Mouse (Mus musculus): ENCODE results near the gene Raph1. TPM values are rescaled to one million over a fixed set of nuclear protein-coding genes. Genes with fewer than 3 reads are reported as not detected.

Gene Raph1
- polyA plus RNA-seq, 1 experiment from 2014 or later: 51.7 TPM

GRCm38 (mm10) chr1:60596386-60597320 is 29.7 kb upstream of the Raph1 start:
- Histone ChIP-seq H3K4me2 (no peak overlapping the region), H3K9ac (no peak overlapping the region), H3K4me1 (replicated peaks) (no peaks in the 10 kb centered on the region), H3K9me3 (replicated peaks) (no peaks in the 10 kb centered on the region), H3K27me3 (no peaks in the 10 kb centered on the region), H3K27ac (no peak overlapping the region; the same call in 1 of the 2 replicates), H3K4me3 (no peak overlapping the region), H3K36me3 (no peaks in the 10 kb centered on the region)
- WGBS: 64% methylated on average over 11 of the region's 11 CpGs
- ATAC-seq (replicated peaks; ENCODE audit: insufficient number of reproducible peaks, insufficient read depth, low FRiP score, low read depth): no peak

GRCm38 (mm10) chr1:60593101-60593500 is 26.2 kb upstream of the Raph1 start:
- WGBS: 88% methylated on average over 6 of the region's 6 CpGs
- ATAC-seq (replicated peaks; ENCODE audit: insufficient number of reproducible peaks, insufficient read depth, low FRiP score, low read depth): no peak
- H3K4me3 ChIP-seq: no peak overlapping the region
- H3K9ac ChIP-seq: no peak overlapping the region
- H3K27me3 ChIP-seq: no peaks in the 10 kb centered on the region
- H3K4me1 ChIP-seq (replicated peaks): peaks cover 9% of the 10 kb centered on the region
- no peaks in the 10 kb centered on the region for H3K36me3 ChIP-seq
- no peak overlapping the region for H3K4me2 ChIP-seq
- no peak overlapping the region for H3K27ac ChIP-seq
- H3K9me3 ChIP-seq (replicated peaks): no peaks in the 10 kb centered on the region

GRCm38 (mm10) chr1:60588887-60589629 is 22.2 kb upstream of the Raph1 start:
- no peaks in the 10 kb centered on the region for H3K9me3 ChIP-seq (replicated peaks)
- H3K4me2 ChIP-seq: no peak overlapping the region
- no peaks in the 10 kb centered on the region for H3K36me3 ChIP-seq
- no peak overlapping the region for H3K9ac ChIP-seq
- ATAC-seq (replicated peaks; ENCODE audit: insufficient number of reproducible peaks, insufficient read depth, low FRiP score, low read depth): peak; percentile 70; the same call in 1 of the 2 replicates
- peak overlapping the region; percentile 78 for H3K27ac ChIP-seq
- 30% methylated on average over 4 of the region's 4 CpGs for WGBS
- H3K4me3 ChIP-seq: no peak overlapping the region
- no peaks in the 10 kb centered on the region for H3K27me3 ChIP-seq
- peaks cover 9% of the 10 kb centered on the region for H3K4me1 ChIP-seq (replicated peaks)

- Histone ChIP-seq H3K4me2 (no peak overlapping the region), H3K9ac (no peak overlapping the region), H3K27ac (no peak overlapping the region), H3K36me3 (no peaks in the 10 kb centered on the region), H3K9me3 (replicated peaks) (no peaks in the 10 kb centered on the region), H3K4me1 (replicated peaks) (no peaks in the 10 kb centered on the region), H3K27me3 (no peaks in the 10 kb centered on the region), H3K4me3 (no peak overlapping the region)
- no peak for ATAC-seq (replicated peaks; ENCODE audit: insufficient number of reproducible peaks, insufficient read depth, low FRiP score, low read depth)
- WGBS: 91% methylated on average over 8 of the region's 8 CpGs
Observed at GRCm38 (mm10) chr1:60580990-60581389, 14.1 kb upstream of the Raph1 start.

- Histone ChIP-seq H3K27me3 (no peaks in the 10 kb centered on the region), H3K4me1 (replicated peaks) (no peaks in the 10 kb centered on the region), H3K27ac (no peak overlapping the region), H3K4me2 (no peak overlapping the region), H3K36me3 (no peaks in the 10 kb centered on the region), H3K9ac (no peak overlapping the region), H3K9me3 (replicated peaks) (no peaks in the 10 kb centered on the region), H3K4me3 (no peak overlapping the region)
- WGBS: 59% methylated on average over 1 of the region's 1 CpGs
- ATAC-seq (replicated peaks; ENCODE audit: insufficient number of reproducible peaks, insufficient read depth, low FRiP score, low read depth): no peak
Observed at GRCm38 (mm10) chr1:60579886-60580285, 13.0 kb upstream of the Raph1 start.

GRCm38 (mm10) chr1:60572699-60573098 is 5.8 kb upstream of the Raph1 start:
- H3K4me2 ChIP-seq: no peak overlapping the region
- no peaks in the 10 kb centered on the region for H3K36me3 ChIP-seq
- no peaks in the 10 kb centered on the region for H3K9me3 ChIP-seq (replicated peaks)
- H3K27ac ChIP-seq: no peak overlapping the region
- no peak overlapping the region for H3K9ac ChIP-seq
- ATAC-seq (replicated peaks; ENCODE audit: insufficient number of reproducible peaks, insufficient read depth, low FRiP score, low read depth): no peak
- 0 out of 2 replicates have a peak, but pooled peaks cover 13% of the 10 kb centered on the region for H3K4me1 ChIP-seq (replicated peaks)
- WGBS: 45% methylated on average over 3 of the region's 3 CpGs
- no peaks in the 10 kb centered on the region for H3K27me3 ChIP-seq
- no peak overlapping the region for H3K4me3 ChIP-seq

GRCm38 (mm10) chr1:60569741-60570140 is 2.8 kb upstream of the Raph1 start:
- Histone ChIP-seq H3K27ac (no peak overlapping the region), H3K9ac (no peak overlapping the region), H3K4me1 (replicated peaks) (peaks cover 14% of the 10 kb centered on the region; the same call in 1 of the 2 replicates), H3K9me3 (replicated peaks) (no peaks in the 10 kb centered on the region), H3K36me3 (no peaks in the 10 kb centered on the region), H3K27me3 (no peaks in the 10 kb centered on the region), H3K4me3 (no peak overlapping the region), H3K4me2 (no peak overlapping the region)
- no peak for ATAC-seq (replicated peaks; ENCODE audit: insufficient number of reproducible peaks, insufficient read depth, low FRiP score, low read depth)
- WGBS: 91% methylated on average over 7 of the region's 7 CpGs

- ATAC-seq (replicated peaks; ENCODE audit: insufficient number of reproducible peaks, insufficient read depth, low FRiP score, low read depth): no peak
- Histone ChIP-seq H3K27ac (no peak overlapping the region), H3K27me3 (no peaks in the 10 kb centered on the region), H3K36me3 (no peaks in the 10 kb centered on the region), H3K4me2 (no peak overlapping the region), H3K9ac (no peak overlapping the region), H3K4me1 (replicated peaks) (peaks cover 17% of the 10 kb centered on the region), H3K9me3 (replicated peaks) (no peaks in the 10 kb centered on the region), H3K4me3 (no peak overlapping the region)
- WGBS: 59% methylated on average over 5 of the region's 5 CpGs
Observed at GRCm38 (mm10) chr1:60569210-60569609, 2.3 kb upstream of the Raph1 start.

- peak overlapping the region; percentile 95 for H3K4me3 ChIP-seq
- H3K4me2 ChIP-seq: peak overlapping the region; percentile 75
- H3K27ac ChIP-seq: peak overlapping the region; percentile 98
- no peaks in the 10 kb centered on the region for H3K36me3 ChIP-seq
- peak overlapping the region; percentile 99 for H3K9ac ChIP-seq
- no peaks in the 10 kb centered on the region for H3K9me3 ChIP-seq (replicated peaks)
- 12% methylated on average over 5 of the region's 5 CpGs for WGBS
- ATAC-seq (replicated peaks; ENCODE audit: insufficient number of reproducible peaks, insufficient read depth, low FRiP score, low read depth): no peak
- no peaks in the 10 kb centered on the region for H3K27me3 ChIP-seq
- peaks cover 14% of the 10 kb centered on the region for H3K4me1 ChIP-seq (replicated peaks)
Observed at GRCm38 (mm10) chr1:60567321-60567720, 417 bp upstream of the Raph1 start.

GRCm38 (mm10) chr1:60565931-60566630 is 823 bp downstream of the Raph1 start:
- Histone ChIP-seq H3K27me3 (no peaks in the 10 kb centered on the region), H3K4me1 (replicated peaks) (peaks cover 12% of the 10 kb centered on the region), H3K4me2 (peak overlapping the region; percentile 75), H3K36me3 (peaks cover 5% of the 10 kb centered on the region), H3K9ac (peak overlapping the region; percentile 99), H3K9me3 (replicated peaks) (no peaks in the 10 kb centered on the region), H3K27ac (peak overlapping the region; percentile 98), H3K4me3 (peak overlapping the region; percentile 95)
- ATAC-seq (replicated peaks; ENCODE audit: insufficient number of reproducible peaks, insufficient read depth, low FRiP score, low read depth): peak; percentile 58
- WGBS: under 1% methylated on average over 56 of the region's 56 CpGs

Measured in heart, embryonic 15.5 days (tissue).